Mouse (Mus musculus): ENCODE measurements around the gene Gaa. TPM values are rescaled to one million over a fixed set of nuclear protein-coding genes. Genes with fewer than 3 reads are reported as not detected.
A peak's percentile ranks its signal among the peaks of the same experiment; 100 is the strongest.

Gene Gaa
- polyA plus RNA-seq, 1 experiment from 2014 or later: 37.2 TPM

DNA sequence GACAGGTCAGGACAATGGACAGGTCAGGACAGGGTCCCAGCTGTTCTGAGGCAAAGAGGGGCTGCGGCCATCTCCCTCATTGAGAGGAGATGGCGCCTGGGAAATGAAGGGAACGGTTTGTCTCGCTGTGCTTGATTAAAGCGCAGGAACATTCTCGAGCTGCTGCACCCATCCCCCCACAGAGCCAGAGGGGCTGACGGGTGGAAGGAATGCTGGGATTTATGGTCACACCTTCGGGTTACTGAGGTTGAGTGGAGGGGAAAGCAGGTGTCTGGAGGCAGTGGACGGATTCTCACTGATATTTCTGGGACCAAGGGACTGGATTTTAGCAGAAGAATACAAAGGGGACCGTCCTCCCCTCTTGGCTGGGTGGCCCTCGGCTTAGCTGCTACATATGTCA lies 40.2 kb downstream of the Gaa start:
- WGBS: 20% methylated on average over 11 of the region's 11 CpGs
- no peak overlapping the region for H3K4me3 ChIP-seq (ENCODE audit: low read length)
- H3K9me3 ChIP-seq (ENCODE audit: control insufficient read depth, low read length): no peaks in the 10 kb centered on the region
- no peak for ATAC-seq (ENCODE audit: low FRiP score, low TSS enrichment)
- no peaks in the 10 kb centered on the region for H3K4me1 ChIP-seq (ENCODE audit: control insufficient read depth, insufficient read depth, low read length)
- H3K4me2 ChIP-seq (replicated peaks; ENCODE audit: low read depth, low read length): no peak overlapping the region
- H3K36me3 ChIP-seq (ENCODE audit: control insufficient read depth, insufficient read depth, low read length): no peaks in the 10 kb centered on the region
- H3K27me3 ChIP-seq (ENCODE audit: control insufficient read depth, insufficient read depth, low read length): peaks cover 5% of the 10 kb centered on the region; the same call in 1 of the 2 replicates
- no peak overlapping the region for H3K9ac ChIP-seq (ENCODE audit: low read depth, low read length)
- no peak overlapping the region for H3K27ac ChIP-seq (ENCODE audit: low read depth, low read length)

DNA sequence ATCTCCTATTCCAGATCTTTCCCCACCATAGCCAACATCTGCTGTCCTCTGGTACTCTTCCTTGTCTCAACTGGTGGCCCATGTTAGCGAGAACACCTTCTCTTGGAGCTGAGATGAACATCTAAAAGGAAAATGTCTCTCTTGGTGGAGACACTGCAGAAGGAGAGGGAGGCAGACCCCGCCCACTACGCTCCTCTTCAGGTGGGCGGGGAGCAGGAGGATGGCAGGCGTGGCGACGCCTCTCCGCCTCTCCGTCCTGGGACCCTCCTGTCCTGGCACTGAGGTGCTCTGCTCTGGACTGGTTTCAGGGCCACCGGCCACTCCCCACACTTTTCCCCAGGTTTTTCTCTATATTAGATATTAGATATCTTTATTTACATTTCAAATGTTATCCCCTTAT lies 42.9 kb downstream of the Gaa start:
- 17% methylated on average over 10 of the region's 10 CpGs for WGBS
- H3K9me3 ChIP-seq (ENCODE audit: control insufficient read depth, low read length): no peaks in the 10 kb centered on the region
- no peak for ATAC-seq (ENCODE audit: low FRiP score, low TSS enrichment)

DNA sequence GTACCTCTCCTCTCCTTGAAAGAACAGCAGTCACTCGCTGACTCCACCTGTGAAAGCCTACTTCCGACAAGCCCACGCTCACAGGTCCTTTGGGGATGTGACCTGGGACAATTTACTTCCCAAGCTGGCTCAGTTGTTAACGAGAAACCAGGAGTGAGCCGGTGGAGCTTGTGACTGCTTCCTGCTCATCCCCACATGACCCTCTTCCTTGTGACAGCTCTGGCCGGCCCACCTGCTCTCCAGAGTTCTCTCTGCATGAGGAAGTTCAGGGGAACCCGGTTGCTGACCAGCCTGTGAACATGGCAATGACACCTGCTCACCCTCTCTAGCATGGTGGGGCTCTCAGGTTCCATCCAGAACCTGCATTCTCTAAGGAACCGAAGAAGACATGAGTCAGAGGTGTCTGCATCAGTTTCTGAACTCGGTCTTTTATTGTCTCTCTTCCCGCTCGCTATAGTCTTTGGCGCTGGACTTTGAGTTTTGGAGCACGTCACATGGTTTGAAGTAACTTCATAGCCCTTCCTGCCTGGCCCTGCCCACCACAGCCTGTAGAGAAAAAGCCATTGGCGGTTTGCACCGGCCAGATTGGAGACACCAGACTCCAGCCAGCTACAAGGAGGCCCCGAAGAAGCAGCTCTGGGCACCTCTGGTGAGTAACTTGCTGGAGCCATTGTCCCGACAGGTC lies 46.7 kb downstream of the Gaa start:
- 77% methylated on average over 17 of the region's 17 CpGs for WGBS
- no peaks in the 10 kb centered on the region for H3K4me1 ChIP-seq (ENCODE audit: control insufficient read depth, insufficient read depth, low read length)

More for the DNA sequence above, 42.9 kb downstream of the Gaa start:
- Histone ChIP-seq H3K4me1 (ENCODE audit: control insufficient read depth, insufficient read depth, low read length) (no peaks in the 10 kb centered on the region), H3K4me2 (replicated peaks; ENCODE audit: low read depth, low read length) (no peak overlapping the region), H3K27me3 (ENCODE audit: control insufficient read depth, insufficient read depth, low read length) (peaks cover 5% of the 10 kb centered on the region; the same call in 1 of the 2 replicates), H3K27ac (ENCODE audit: low read depth, low read length) (no peak overlapping the region), H3K4me3 (ENCODE audit: low read length) (no peak overlapping the region), H3K9ac (ENCODE audit: low read depth, low read length) (no peak overlapping the region), H3K36me3 (ENCODE audit: control insufficient read depth, insufficient read depth, low read length) (no peaks in the 10 kb centered on the region)

DNA sequence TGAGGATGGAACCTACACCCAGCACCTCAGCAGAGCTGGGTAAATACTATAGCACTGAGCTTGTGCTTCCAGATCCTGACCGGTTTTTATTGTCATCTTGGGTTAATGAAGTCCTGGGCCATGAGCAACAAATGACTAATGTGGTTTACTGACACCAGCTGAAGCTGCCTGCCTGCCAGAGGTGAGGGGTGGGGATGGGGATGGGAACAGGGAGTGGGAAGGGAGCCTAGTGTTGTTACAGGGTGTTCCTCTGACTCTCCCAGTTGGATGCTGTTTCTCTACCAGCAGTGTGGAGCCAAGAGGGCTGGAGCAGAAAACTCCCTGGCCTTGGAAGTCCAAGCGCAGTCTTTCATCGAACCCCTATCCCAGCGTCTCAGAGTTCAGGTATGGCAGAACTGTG lies 49.0 kb downstream of the Gaa start:
- no peaks in the 10 kb centered on the region for H3K9me3 ChIP-seq (ENCODE audit: control insufficient read depth, low read length)
- H3K4me2 ChIP-seq (replicated peaks; ENCODE audit: low read depth, low read length): no peak overlapping the region
- H3K4me3 ChIP-seq (ENCODE audit: low read length): no peak overlapping the region
- no peak overlapping the region for H3K27ac ChIP-seq (ENCODE audit: low read depth, low read length)
- no peak overlapping the region for H3K9ac ChIP-seq (ENCODE audit: low read depth, low read length)
- no peaks in the 10 kb centered on the region for H3K27me3 ChIP-seq (ENCODE audit: control insufficient read depth, insufficient read depth, low read length)
- H3K4me1 ChIP-seq (ENCODE audit: control insufficient read depth, insufficient read depth, low read length): no peaks in the 10 kb centered on the region
- H3K36me3 ChIP-seq (ENCODE audit: control insufficient read depth, insufficient read depth, low read length): no peaks in the 10 kb centered on the region
- ATAC-seq (ENCODE audit: low FRiP score, low TSS enrichment): no peak
- WGBS: 81% methylated on average over 4 of the region's 4 CpGs

More for the DNA sequence above, 46.7 kb downstream of the Gaa start:
- Histone ChIP-seq H3K9ac (ENCODE audit: low read depth, low read length) (no peak overlapping the region), H3K27me3 (ENCODE audit: control insufficient read depth, insufficient read depth, low read length) (peaks cover 5% of the 10 kb centered on the region; the same call in 1 of the 2 replicates), H3K4me3 (ENCODE audit: low read length) (no peak overlapping the region), H3K27ac (ENCODE audit: low read depth, low read length) (no peak overlapping the region), H3K36me3 (ENCODE audit: control insufficient read depth, insufficient read depth, low read length) (no peaks in the 10 kb centered on the region), H3K4me2 (replicated peaks; ENCODE audit: low read depth, low read length) (no peak overlapping the region), H3K9me3 (ENCODE audit: control insufficient read depth, low read length) (no peaks in the 10 kb centered on the region)
- ATAC-seq (ENCODE audit: low FRiP score, low TSS enrichment): no peak

DNA sequence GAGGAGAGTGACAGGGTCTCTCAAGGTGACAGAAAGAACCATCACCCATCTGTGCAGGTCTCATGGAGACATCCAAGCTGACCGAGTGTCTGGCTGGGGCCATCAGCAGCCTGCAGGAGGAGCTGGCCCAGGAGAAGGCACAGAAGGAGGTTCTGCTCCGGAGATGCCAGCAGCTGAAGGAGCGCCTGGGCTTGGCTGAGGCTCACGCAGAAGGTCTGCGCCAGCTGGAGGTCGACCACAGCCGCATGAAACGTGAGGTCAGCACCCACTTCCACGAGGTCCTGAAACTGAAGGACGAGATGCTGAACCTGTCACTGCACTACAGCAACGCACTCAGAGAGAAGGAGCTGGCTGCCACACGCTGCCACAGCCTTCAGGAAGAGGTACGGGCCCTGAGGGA lies 54.8 kb downstream of the Gaa start:
- H3K4me1 ChIP-seq (ENCODE audit: control insufficient read depth, insufficient read depth, low read length): no peaks in the 10 kb centered on the region
- ATAC-seq (ENCODE audit: low FRiP score, low TSS enrichment): no peak
- no peak overlapping the region for H3K9ac ChIP-seq (ENCODE audit: low read depth, low read length)
- H3K4me2 ChIP-seq (replicated peaks; ENCODE audit: low read depth, low read length): no peak overlapping the region
- no peak overlapping the region for H3K4me3 ChIP-seq (ENCODE audit: low read length)
- WGBS: 78% methylated on average over 13 of the region's 13 CpGs
- H3K36me3 ChIP-seq (ENCODE audit: control insufficient read depth, insufficient read depth, low read length): no peaks in the 10 kb centered on the region
- H3K27ac ChIP-seq (ENCODE audit: low read depth, low read length): no peak overlapping the region
- H3K27me3 ChIP-seq (ENCODE audit: control insufficient read depth, insufficient read depth, low read length): no peaks in the 10 kb centered on the region
- H3K9me3 ChIP-seq (ENCODE audit: control insufficient read depth, low read length): no peaks in the 10 kb centered on the region

DNA sequence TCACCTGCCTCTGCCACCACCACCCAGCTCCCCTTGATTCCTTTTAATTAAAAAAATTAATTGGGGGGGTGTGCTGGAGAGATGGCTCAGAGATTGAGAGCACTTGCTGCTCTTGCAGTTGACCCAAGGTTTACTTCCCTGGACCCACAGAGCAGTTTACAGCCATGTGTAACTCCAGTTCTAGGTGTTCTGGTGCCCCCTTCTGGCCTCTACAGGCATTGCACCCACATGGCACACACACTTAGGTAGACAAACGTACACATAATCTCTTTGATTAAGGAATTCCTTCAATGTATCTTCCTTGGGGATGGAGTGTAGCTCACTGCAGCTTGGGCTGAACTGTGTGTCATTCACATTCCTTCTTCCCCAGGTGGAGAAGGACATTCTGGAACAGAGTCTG lies 57.4 kb downstream of the Gaa start:
- Histone ChIP-seq H3K4me2 (replicated peaks; ENCODE audit: low read depth, low read length) (no peak overlapping the region), H3K9me3 (ENCODE audit: control insufficient read depth, low read length) (no peaks in the 10 kb centered on the region), H3K27ac (ENCODE audit: low read depth, low read length) (no peak overlapping the region), H3K27me3 (ENCODE audit: control insufficient read depth, insufficient read depth, low read length) (no peaks in the 10 kb centered on the region), H3K4me3 (ENCODE audit: low read length) (no peak overlapping the region), H3K36me3 (ENCODE audit: control insufficient read depth, insufficient read depth, low read length) (no peaks in the 10 kb centered on the region), H3K4me1 (ENCODE audit: control insufficient read depth, insufficient read depth, low read length) (no peaks in the 10 kb centered on the region), H3K9ac (ENCODE audit: low read depth, low read length) (no peak overlapping the region)
- 76% methylated on average over 1 of the region's 1 CpGs for WGBS
- ATAC-seq (ENCODE audit: low FRiP score, low TSS enrichment): no peak

DNA sequence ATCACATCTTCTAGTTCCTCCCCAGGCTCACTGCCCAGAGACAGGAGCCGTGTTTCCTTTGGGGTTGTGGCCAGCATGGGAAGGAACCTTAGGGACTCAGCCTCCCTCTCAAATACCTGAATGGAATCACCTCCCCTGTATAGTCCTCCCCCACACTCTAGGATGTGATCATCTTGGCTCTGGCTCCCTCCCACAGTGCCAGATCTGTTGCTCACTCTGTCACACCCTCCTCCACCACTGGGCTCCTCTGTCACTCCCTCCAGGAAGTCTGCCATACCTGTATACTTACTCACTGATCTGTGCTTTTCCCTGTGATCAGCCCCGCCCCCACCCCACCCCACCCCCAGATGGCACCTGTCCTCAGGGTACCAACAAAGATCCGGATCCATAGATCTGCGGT lies 62.9 kb downstream of the Gaa start:
- WGBS: 66% methylated on average over 4 of the region's 4 CpGs
- Histone ChIP-seq H3K9me3 (ENCODE audit: control insufficient read depth, low read length) (no peaks in the 10 kb centered on the region), H3K4me1 (ENCODE audit: control insufficient read depth, insufficient read depth, low read length) (no peaks in the 10 kb centered on the region), H3K27me3 (ENCODE audit: control insufficient read depth, insufficient read depth, low read length) (no peaks in the 10 kb centered on the region), H3K4me2 (replicated peaks; ENCODE audit: low read depth, low read length) (no peak overlapping the region), H3K9ac (ENCODE audit: low read depth, low read length) (no peak overlapping the region), H3K4me3 (ENCODE audit: low read length) (no peak overlapping the region), H3K36me3 (ENCODE audit: control insufficient read depth, insufficient read depth, low read length) (no peaks in the 10 kb centered on the region), H3K27ac (ENCODE audit: low read depth, low read length) (no peak overlapping the region)
- ATAC-seq (ENCODE audit: low FRiP score, low TSS enrichment): peak; percentile 32; the same call in 1 of the 2 replicates

DNA sequence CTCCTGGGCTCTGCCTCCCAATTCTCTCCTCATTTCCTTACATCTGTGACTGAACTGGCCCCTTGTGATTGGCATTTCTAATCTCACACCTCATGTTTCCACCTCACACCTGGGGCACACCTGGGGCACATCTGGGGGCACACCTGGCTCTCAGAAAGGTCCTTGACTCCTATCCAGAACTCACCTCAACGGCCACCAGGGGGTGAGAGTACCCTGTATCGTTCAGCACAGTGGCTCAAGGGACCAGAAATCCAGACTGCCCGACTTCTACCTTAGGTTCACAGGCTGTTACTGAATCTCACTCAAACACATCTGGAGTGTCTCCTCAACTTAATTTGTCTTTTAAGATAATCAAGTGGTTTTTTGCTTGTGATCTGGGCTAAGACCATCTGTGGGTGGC lies 64.3 kb downstream of the Gaa start:
- no peak overlapping the region for H3K4me2 ChIP-seq (replicated peaks; ENCODE audit: low read depth, low read length)
- no peaks in the 10 kb centered on the region for H3K36me3 ChIP-seq (ENCODE audit: control insufficient read depth, insufficient read depth, low read length)
- H3K4me3 ChIP-seq (ENCODE audit: low read length): no peak overlapping the region
- no peak overlapping the region for H3K27ac ChIP-seq (ENCODE audit: low read depth, low read length)
- H3K4me1 ChIP-seq (ENCODE audit: control insufficient read depth, insufficient read depth, low read length): no peaks in the 10 kb centered on the region
- no peaks in the 10 kb centered on the region for H3K27me3 ChIP-seq (ENCODE audit: control insufficient read depth, insufficient read depth, low read length)
- H3K9me3 ChIP-seq (ENCODE audit: control insufficient read depth, low read length): no peaks in the 10 kb centered on the region
- ATAC-seq (ENCODE audit: low FRiP score, low TSS enrichment): no peak
- no peak overlapping the region for H3K9ac ChIP-seq (ENCODE audit: low read depth, low read length)
- 39% methylated on average over 3 of the region's 3 CpGs for WGBS
